Mouse (Mus musculus): ENCODE results near the gene Ss18l1.

DNA sequence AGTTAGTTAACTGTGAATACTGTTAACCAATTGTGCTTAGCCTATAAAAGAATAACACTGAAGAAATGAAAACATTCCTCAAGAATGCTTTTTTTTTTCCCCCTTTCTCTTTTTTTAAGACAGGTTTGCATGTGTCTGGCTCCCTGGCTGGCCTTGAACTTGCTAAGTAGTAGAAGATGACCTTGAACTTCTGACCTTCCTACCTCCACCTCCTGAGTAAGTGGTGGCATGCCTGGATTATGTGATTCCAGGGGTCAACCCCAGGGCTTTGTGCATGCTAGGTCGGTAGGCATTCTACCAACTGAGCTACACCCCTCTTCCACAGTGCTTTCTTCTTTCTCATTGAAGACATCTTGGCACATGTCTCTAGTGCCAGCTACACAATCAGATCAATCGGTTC is 29.4 kb downstream of the Ss18l1 start:
- TF ChIP-seq CTCF (IDR thresholded peaks at IDR 0.05; ENCODE audit: borderline replicate concordance, insufficient read depth, low read depth, low read length) (no peak), POLR2A (IDR thresholded peaks at IDR 0.05; ENCODE audit: borderline replicate concordance, insufficient read depth, low read length) (no peak)
